Comparison of ENCODE assay signal across 24 mouse cellular contexts in genomic region chr9:96674301-96674700, GRCm38 (mm10). TPM values are rescaled to one million over a fixed set of nuclear protein-coding genes. Genes with fewer than 3 reads are reported as not detected.
DNase-seq lines count a peak whose midpoint lies in the region; ATAC-seq lines count a peak whose summit lies in the region.
"Had no signal": no experiment of that assay in that cellular context is flagged by ENCODE, and none has a peak within 500 bp of the region (broad histone marks: within the 10 kb centered on the region; RNA-seq: fewer than 3 reads in every experiment).

No protein-coding gene starts in this region.

- H3K4me3 ChIP-seq in midbrain, embryonic 11.5 days (ENCODE audit: low read depth, low read length), result no peak overlapping the region
- no peak overlapping the region for H3K4me3 ChIP-seq in midbrain, embryonic 15.5 days
- H3K4me3 ChIP-seq: embryonic facial prominence, embryonic 10.5 days; embryonic facial prominence, embryonic 12.5 days; forebrain, embryonic 13.5 days had no signal

- no peaks in the 10 kb centered on the region for H3K27me3 ChIP-seq in midbrain, embryonic 11.5 days (ENCODE audit: control insufficient read depth, insufficient read depth, low read length)
- H3K27me3 ChIP-seq in midbrain, embryonic 15.5 days (replicated peaks), result no peaks in the 10 kb centered on the region
- H3K27me3 ChIP-seq: CH12.LX; embryonic facial prominence, embryonic 12.5 days; forebrain, embryonic 13.5 days; Patski had no signal

- H3K36me3 ChIP-seq in midbrain, embryonic 11.5 days (ENCODE audit: control insufficient read depth, insufficient read depth, low read length), result no peaks in the 10 kb centered on the region
- no peaks in the 10 kb centered on the region for H3K36me3 ChIP-seq in midbrain, embryonic 15.5 days (replicated peaks)
- H3K36me3 ChIP-seq: embryonic facial prominence, embryonic 10.5 days; embryonic facial prominence, embryonic 12.5 days; G1E had no signal

- intact Hi-C loops in heart, postnatal 10 days (cut with DNase I), result no loop called here

- no peaks in the 10 kb centered on the region for H3K9me3 ChIP-seq in midbrain, embryonic 11.5 days (ENCODE audit: control insufficient read depth, low read length)
- no peaks in the 10 kb centered on the region for H3K9me3 ChIP-seq in midbrain, embryonic 15.5 days
- H3K9me3 ChIP-seq: embryonic facial prominence, embryonic 10.5 days; embryonic facial prominence, embryonic 12.5 days; forebrain, embryonic 13.5 days; G1E had no signal

- no peaks in the 10 kb centered on the region for H3K4me1 ChIP-seq in midbrain, embryonic 11.5 days (ENCODE audit: control insufficient read depth, insufficient read depth, low read length)
- H3K4me1 ChIP-seq in midbrain, embryonic 15.5 days, result peaks cover 4% of the 10 kb centered on the region; the same call in 1 of the 2 replicates
- H3K4me1 ChIP-seq: embryonic facial prominence, embryonic 12.5 days had no signal

- no peak overlapping the region for H3K9ac ChIP-seq in midbrain, embryonic 11.5 days (ENCODE audit: low read length)
- H3K9ac ChIP-seq in midbrain, embryonic 15.5 days, result no peak overlapping the region
- H3K9ac ChIP-seq: embryonic facial prominence, embryonic 12.5 days; forebrain, embryonic 13.5 days had no signal

- DNase-seq in heart, adult 11 months, result peak; percentile 74
- DNase-seq in heart, postnatal 10 days, result no peak
- peak; percentile 33 for DNase-seq in midbrain, embryonic 11.5 days (ENCODE audit: low spot score, missing footprints)
- DNase-seq in testis, postnatal 10 days (ENCODE audit: low spot score), result peak; percentile 29
- DNase-seq in testis, postnatal 14 days (ENCODE audit: low spot score), result no peak
- peak; percentile 2 for DNase-seq in urinary bladder, postnatal 14 days (ENCODE audit: low spot score)
- no peak for DNase-seq in urinary bladder, postnatal 36 days (ENCODE audit: low spot score in 2 of 2)
- DNase-seq: adrenal gland, adult 8-10 months; adrenal gland, postnatal 14 days; adrenal gland, postnatal 36 days; B cell, adult 2 months; cerebellum, adult 11-12 months; cerebellum, adult 9-10 months; cerebellum, postnatal 10 days; cerebellum, postnatal 25 days had no signal

- H3K27ac ChIP-seq in midbrain, embryonic 11.5 days (ENCODE audit: low read depth, low read length), result no peak overlapping the region
- no peak overlapping the region for H3K27ac ChIP-seq in midbrain, embryonic 15.5 days
- H3K27ac ChIP-seq: embryonic facial prominence, embryonic 10.5 days; embryonic facial prominence, embryonic 12.5 days; forebrain, embryonic 13.5 days had no signal

- H3K4me2 ChIP-seq in midbrain, embryonic 11.5 days, result no peak overlapping the region
- H3K4me2 ChIP-seq in midbrain, embryonic 15.5 days, result no peak overlapping the region
- H3K4me2 ChIP-seq: embryonic facial prominence, embryonic 12.5 days; forebrain, embryonic 13.5 days had no signal

- ATAC-seq in midbrain, embryonic 11.5 days (ENCODE audit: low FRiP score), result no peak
- no peak for ATAC-seq in midbrain, embryonic 15.5 days (replicated peaks)
- ATAC-seq: activated CD4-positive, CD25-positive, alpha-beta regulatory T cell, adult 4 months; CD4-positive, CD25-positive, alpha-beta regulatory T cell, adult 4 months; forebrain, embryonic 13.5 days; Patski had no signal

- 88% methylated on average over 8 of the region's 8 CpGs for WGBS in midbrain, embryonic 11.5 days
- 91% methylated on average over 8 of the region's 8 CpGs for WGBS in midbrain, embryonic 15.5 days

RNA-seq across cellular contexts. Expression of gene Rasa2, which starts 42.9 kb away (rescaled TPM):
- total RNA-seq in heart, postnatal 10 days (2021), result 1 to 10 TPM; 7.6 to 8.3 TPM
- polyA plus RNA-seq in midbrain, embryonic 11.5 days (2014; fragmentation: Nextera tagmentation; extraction: Ambion mirVana), result 14.0 and 15.1 TPM in 2 replicates
- 16.3 and 17.6 TPM in 2 replicates for polyA plus RNA-seq in midbrain, embryonic 15.5 days (2015; fragmentation: Nextera tagmentation; extraction: Ambion mirVana)

Comparison
In these comparisons a context has a peak if more than half of its experiments do, and no peak if none do; other contexts are left out.
1. DNase-seq: peak in heart, adult 11 months (single experiment), midbrain, embryonic 11.5 days (single experiment), testis, postnatal 10 days (single experiment) and urinary bladder, postnatal 14 days (single experiment); none in heart, postnatal 10 days (0 of 2), testis, postnatal 14 days (single experiment) and urinary bladder, postnatal 36 days (0 of 2).